Mouse (Mus musculus): ENCODE measurements at regions not wholly inside any gene's neighbourhood (a gene's known extent, or its start where the extent isn't known, plus 50 kb on each side); places are given as distances from the start of the nearest gene placed in this dataset.

GRCm38 (mm10) chr13:60298575-60298974, 121.4 kb upstream of the Gas1 start:
- intact Hi-C loops (cut with DNase I): loop anchor here (5.0 to 10.0 kb wide), 2 partner anchors 121 to 414 kb away; partner anchors contain the start of gene Gas1

GRCm38 (mm10) chr13:60299076-60299475, 121.9 kb upstream of the Gas1 start:
- intact Hi-C loops (cut with DNase I): loop anchor here (5.0 to 10.0 kb wide), 2 partner anchors 122 to 414 kb away; partner anchors contain the start of gene Gas1

- intact Hi-C loops (cut with DNase I): loop anchor here (5.0 to 10.0 kb wide), 2 partner anchors 94 to 151 kb away; no protein-coding TSS in a partner anchor
Measured at GRCm38 (mm10) chr13:60303561-60303960, 126.4 kb upstream of the Gas1 start.

- intact Hi-C loops (cut with DNase I): loop anchor here (10.0 kb wide), 1 partner anchor 150 kb away; no protein-coding TSS in a partner anchor
Measured at GRCm38 (mm10) chr13:60305028-60305810, 128.1 kb upstream of the Gas1 start.

GRCm38 (mm10) chr13:60308062-60308801, 131.1 kb upstream of the Gas1 start:
- intact Hi-C loops (cut with DNase I): loop anchor here (10.0 kb wide), 1 partner anchor 147 kb away; no protein-coding TSS in a partner anchor

GRCm38 (mm10) chr13:60309482-60309881, 132.3 kb upstream of the Gas1 start:
- intact Hi-C loops (cut with DNase I): loop anchor here (10.0 kb wide), 1 partner anchor 145 kb away; no protein-coding TSS in a partner anchor

GRCm38 (mm10) chr13:60309926-60310325, 132.8 kb upstream of the Gas1 start:
- intact Hi-C loops (cut with DNase I): loop anchor here (10.0 kb wide), 1 partner anchor 145 kb away; no protein-coding TSS in a partner anchor

GRCm38 (mm10) chr13:60312397-60313085, 135.4 kb upstream of the Gas1 start:
- intact Hi-C loops (cut with DNase I): no loop called here

GRCm38 (mm10) chr13:60318436-60319020, 141.4 kb upstream of the Gas1 start:
- intact Hi-C loops (cut with DNase I): no loop called here

- intact Hi-C loops (cut with DNase I): no loop called here
Measured at GRCm38 (mm10) chr13:60319268-60319667, 142.1 kb upstream of the Gas1 start.

GRCm38 (mm10) chr13:60319861-60320602, 142.9 kb upstream of the Gas1 start:
- intact Hi-C loops (cut with DNase I): no loop called here

- intact Hi-C loops (cut with DNase I): no loop called here
Measured at GRCm38 (mm10) chr13:60322579-60322978, 145.4 kb upstream of the Gas1 start.

- intact Hi-C loops (cut with DNase I): no loop called here
Measured at GRCm38 (mm10) chr13:60330475-60331258, 153.5 kb upstream of the Gas1 start.

GRCm38 (mm10) chr13:60336196-60336595, 159.0 kb upstream of the Gas1 start:
- intact Hi-C loops (cut with DNase I): no loop called here

GRCm38 (mm10) chr13:60337383-60337782, 160.2 kb upstream of the Gas1 start:
- intact Hi-C loops (cut with DNase I): no loop called here

- intact Hi-C loops (cut with DNase I): no loop called here
Measured at GRCm38 (mm10) chr13:60338107-60338506, 160.9 kb upstream of the Gas1 start.

- intact Hi-C loops (cut with DNase I): no loop called here
Measured at GRCm38 (mm10) chr13:60340068-60340467, 162.9 kb upstream of the Gas1 start.

GRCm38 (mm10) chr13:60347881-60348280, 170.7 kb upstream of the Gas1 start:
- intact Hi-C loops (cut with DNase I): no loop called here

- intact Hi-C loops (cut with DNase I): no loop called here
Measured at GRCm38 (mm10) chr13:60348438-60348837, 171.3 kb upstream of the Gas1 start.

All from adrenal gland (tissue).